Mouse (Mus musculus) T-cell, adult 2 months (primary cell): ENCODE data around the gene Cacnb1.

ENCODE experiments used
- DNase-seq: peaks from one replicate; pipeline ENCODE4 v3.0.0; 2022; ENCODE audit warnings: low spot score

Cacnb1 gene

GRCm38 (mm10) chr11:98022555-98023371 is at the start of gene Cacnb1:
Cacnb1 (minus strand) TSS chr11:98023034.
- DNase-seq = peak; percentile 24

GRCm38 (mm10) chr11:98067255-98067654 is 44.4 kb upstream of the Cacnb1 start:
- no peak for DNase-seq

GRCm38 (mm10) chr11:98066201-98066600 is 43.4 kb upstream of the Cacnb1 start:
- no peak for DNase-seq

GRCm38 (mm10) chr11:98061904-98062562 is 39.2 kb upstream of the Cacnb1 start:
- no peak for DNase-seq

DNA sequence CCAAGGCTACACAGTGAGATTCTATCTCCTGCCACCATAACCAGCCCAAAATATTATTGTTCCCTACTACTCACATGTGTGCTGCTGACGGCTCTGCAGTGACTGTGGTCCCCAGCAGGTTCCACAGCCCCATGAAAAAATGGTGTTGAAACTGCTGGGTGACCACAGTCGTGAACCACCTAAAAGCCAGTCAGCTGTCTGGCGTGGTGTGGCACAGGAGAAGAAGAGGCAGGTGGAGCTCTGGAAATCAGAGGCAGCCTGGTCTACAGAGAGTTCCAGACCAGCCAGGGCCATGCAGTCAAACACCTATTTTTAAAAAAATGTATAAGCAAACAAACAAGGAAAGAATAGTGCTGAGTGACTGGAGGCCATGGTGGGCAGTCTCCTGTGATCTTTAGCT is 38.6 kb upstream of the Cacnb1 start:
- no peak for DNase-seq

DNA sequence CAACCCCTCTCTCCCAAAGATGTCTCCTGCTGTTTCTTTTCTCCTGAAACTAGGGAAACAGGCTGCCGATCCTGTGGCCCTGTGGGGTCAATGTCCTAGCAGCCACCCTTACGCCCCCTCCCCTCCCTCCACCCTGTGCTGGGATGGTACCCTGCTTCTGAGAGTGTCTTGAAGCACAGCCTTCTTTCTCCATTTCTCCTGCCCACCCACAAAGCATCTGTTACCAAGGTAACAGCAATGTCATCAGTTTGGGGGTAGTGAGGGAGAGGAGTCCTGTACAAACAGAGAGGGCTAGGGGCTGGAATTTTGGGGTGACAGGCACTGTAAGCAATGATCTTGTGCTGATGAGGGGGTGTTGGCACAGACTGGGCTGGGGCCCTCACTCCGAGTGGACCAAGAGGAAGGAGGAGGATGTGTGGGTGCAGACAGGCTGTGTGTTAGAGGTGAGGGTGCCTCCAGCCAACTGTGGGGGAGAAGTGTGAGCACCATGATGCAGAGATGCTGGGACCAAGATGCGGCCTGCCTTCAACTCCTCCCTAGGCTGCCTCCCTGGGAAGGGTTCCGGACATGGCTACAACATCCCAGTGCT is 37.4 kb upstream of the Cacnb1 start:
- DNase-seq = no peak

- no peak for DNase-seq
These were observed 36.8 kb upstream of the Cacnb1 start for GRCm38 (mm10) chr11:98059662-98060061.

DNA sequence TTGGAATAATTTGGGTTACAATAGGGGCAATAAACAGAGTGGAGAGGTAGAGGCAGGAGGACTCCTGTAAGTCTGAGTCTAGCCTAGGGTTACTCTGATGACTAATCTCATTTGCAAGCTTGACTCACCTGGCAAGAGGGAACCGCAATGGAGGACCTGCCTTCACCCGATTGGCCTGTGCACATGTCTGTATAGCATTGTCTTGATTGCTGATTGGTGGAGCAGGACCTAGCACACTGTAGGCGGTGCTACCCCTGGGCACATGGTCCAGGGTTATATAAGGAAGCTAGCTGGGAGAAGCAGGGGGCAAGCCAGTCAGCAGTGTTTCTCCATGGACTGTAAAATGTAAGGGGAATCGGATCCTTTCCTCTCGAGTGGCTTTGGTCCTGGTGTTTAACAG is 35.2 kb upstream of the Cacnb1 start:
- DNase-seq = no peak

GRCm38 (mm10) chr11:98057466-98057865 is 34.6 kb upstream of the Cacnb1 start:
- no peak for DNase-seq

DNA sequence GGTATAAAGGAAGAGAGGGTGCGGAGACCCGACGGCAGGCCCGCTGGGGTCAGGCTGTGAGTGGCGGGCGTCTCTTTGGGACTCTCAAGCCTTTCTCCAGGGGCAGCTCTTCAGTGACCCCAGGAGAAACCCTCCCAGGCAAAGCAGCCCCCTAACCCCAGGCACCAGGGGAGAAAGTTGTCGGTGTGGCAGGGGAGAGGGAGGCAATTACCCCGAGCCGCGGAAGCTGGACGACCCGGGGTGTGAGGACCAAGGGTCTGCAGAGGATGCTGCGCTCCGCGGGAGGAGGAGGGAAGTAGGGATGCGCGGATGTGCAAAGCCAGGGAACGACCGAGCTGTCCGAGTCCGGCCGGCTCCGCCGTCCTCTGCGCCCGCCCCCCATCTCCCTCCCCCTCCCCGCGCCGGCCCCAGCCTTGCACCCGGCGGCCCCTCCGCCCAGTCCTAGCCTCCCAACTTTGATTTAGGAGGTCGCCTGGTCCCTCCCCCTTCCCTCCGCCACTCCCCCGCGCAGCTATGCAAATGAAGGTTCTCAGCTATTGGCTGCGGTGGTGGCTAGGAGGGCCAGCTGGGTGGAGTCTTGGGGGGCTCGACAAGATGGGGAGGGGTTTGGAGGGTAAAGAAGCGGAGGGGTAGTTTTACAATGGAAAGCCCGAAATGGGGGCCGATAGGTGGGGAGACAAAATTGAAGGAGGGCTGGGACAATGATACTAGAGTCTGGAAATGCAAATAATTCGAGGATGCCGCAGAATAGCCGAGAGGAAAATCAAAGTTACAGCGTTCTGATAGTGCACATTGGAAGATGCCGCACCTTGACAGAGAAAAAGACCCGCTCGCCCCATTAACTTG is 30.4 kb upstream of the Cacnb1 start, which contains the start of gene Stac2:
TSS of gene Stac2 (minus strand) at position 474 of the 846 bp plus-strand sequence.
- DNase-seq = peak; percentile 26

- DNase-seq = peak; percentile 58
These were observed 29.5 kb upstream of the Cacnb1 start for GRCm38 (mm10) chr11:98052129-98052988.

DNA sequence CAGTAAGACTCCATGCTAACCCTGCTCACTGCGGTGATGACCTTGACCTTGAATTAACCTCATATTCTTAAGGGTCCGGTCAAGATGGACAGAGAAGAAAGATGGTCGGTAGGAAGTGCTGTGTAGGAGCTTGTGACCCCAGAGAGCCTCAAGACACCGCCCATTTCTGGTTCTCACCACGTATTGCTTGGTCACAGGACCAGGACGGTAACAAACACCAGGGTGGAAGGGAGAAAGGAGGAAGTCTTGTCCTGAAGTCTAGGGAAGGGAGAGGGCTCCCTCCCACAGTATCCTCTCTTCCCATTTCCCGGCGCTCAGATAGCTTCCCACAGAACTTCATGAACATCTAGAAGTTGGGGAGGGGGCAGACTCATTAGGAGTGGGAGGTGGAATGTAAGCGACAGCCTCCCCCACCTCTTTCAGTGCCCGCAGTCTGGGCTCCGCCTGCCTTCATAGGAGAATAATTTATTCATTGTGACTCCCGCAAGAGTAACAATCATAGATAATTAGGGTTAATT is 28.8 kb upstream of the Cacnb1 start:
- no peak for DNase-seq

DNA sequence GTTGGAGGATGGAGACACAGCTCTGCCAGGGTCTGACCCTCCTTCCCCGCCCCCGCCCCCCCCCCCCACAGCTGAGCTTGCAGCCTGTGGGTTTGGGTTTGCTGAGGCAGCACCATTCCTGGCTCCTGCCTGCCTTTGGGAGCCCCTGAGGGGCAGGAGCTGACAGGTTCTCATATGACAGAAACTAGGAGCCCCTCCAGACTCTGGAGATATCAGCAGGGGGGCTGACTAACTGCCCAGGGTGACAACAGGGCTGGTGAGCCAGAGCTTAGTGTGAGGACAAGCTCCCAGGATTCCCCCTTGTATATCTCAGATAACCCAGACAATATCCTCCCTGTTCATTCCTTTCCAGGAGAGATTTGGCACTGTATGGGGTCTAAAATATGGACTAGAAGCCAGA is 28.1 kb upstream of the Cacnb1 start:
- DNase-seq = no peak

GRCm38 (mm10) chr11:98050520-98050815 is 27.6 kb upstream of the Cacnb1 start:
- DNase-seq = no peak

DNA sequence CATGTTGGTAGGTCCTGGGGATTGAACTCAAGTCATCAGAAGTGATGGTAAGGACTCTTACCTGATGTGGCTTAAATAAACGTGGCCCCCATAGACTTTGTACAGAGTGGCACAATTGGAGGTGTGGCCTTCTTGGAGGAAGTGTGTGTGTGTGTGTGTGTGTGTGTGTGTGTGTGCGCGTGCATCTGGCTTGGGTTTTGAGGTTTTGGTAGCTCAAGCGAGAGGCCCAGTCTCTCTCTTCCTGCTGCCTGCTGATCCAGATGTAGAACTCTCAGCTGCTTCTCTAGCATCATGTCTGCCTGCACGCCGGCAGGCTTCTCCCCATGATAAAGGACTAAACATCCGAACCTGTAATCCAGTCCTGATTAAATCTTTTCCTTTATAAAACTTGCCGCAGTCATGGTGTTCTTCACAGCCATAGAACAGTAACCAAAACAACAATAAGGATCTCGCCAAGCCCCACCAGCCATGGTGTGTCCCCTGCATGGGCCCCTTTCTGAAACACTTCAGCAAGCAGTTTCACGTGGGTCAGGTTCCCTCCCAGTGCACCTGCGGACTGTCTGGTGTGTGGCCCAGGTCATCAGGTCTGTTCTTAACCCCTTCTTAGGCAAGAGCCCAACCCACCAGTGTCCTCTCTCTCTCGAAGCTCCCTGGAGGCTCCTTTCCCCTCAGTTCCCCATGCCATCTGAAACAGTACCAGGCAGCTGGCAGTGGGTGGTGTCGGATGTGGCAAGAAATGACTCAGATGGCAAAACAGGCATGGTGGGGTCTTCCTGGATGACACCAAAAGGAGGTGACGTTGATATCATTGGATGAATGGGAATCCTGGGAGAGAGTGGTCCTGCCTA is 27.1 kb upstream of the Cacnb1 start:
- DNase-seq = peak; percentile 56

- no peak for DNase-seq
These were observed 24.9 kb upstream of the Cacnb1 start for GRCm38 (mm10) chr11:98047745-98048144.

- no peak for DNase-seq
These were observed 23.6 kb upstream of the Cacnb1 start for GRCm38 (mm10) chr11:98046466-98046865.

DNA sequence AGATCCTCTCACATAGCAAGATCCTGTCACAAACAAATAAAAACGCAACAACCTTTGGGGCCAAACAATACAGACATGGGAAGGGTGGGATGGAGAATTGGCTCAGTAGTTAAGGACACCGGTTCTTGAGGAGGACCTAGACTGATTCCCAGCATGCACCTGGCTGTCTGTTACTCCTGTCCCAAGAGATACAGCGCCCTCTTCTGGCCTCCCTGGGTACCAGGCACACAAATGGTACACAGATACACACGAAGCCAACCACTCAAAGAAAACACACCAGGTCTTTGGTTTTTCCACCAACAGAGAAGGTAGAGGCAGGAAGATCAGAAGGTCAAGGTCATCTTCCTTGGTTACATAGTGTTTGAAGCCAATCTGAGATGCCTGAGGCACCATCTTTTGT is 22.8 kb upstream of the Cacnb1 start:
- no peak for DNase-seq

GRCm38 (mm10) chr11:98044074-98044473 is 21.2 kb upstream of the Cacnb1 start:
- no peak for DNase-seq

GRCm38 (mm10) chr11:98042741-98043140 is 19.9 kb upstream of the Cacnb1 start:
- DNase-seq = no peak
